Mouse (Mus musculus) heart, postnatal 0 days (tissue): ENCODE results near the gene Tmem138.
A peak's percentile ranks its signal among the peaks of the same experiment; 100 is the strongest.

ENCODE experiments used
- CTCF ChIP-seq: IDR thresholded peaks from 2 replicates; pipeline ENCODE4 v1.5.1; 2016; ENCODE audit warnings: antibody characterized with exemption, control low read depth, low read depth
- EP300 ChIP-seq: IDR thresholded peaks from 2 replicates; pipeline ENCODE4 v1.6.1; 2016; ENCODE audit warnings: antibody characterized with exemption, low read depth

- TF ChIP-seq CTCF = no peak
- peak; percentile 2; the same call in 1 of the 2 replicates for TF ChIP-seq EP300
Measured at GRCm38 (mm10) chr19:10525106-10525901, 51.9 kb downstream of the Tmem138 start, which contains the start of gene Cpsf7.
